Mouse (Mus musculus): ENCODE results near the gene Fbn1. TPM values are rescaled to one million over a fixed set of nuclear protein-coding genes. Genes with fewer than 3 reads are reported as not detected.

Gene Fbn1
- polyA plus RNA-seq, 1 experiment from 2014 or later = 9.9 TPM

GRCm38 (mm10) chr2:125438381-125438780 is 69.4 kb downstream of the Fbn1 start:
- Histone ChIP-seq H3K36me3 (ENCODE audit: control insufficient read depth, insufficient read depth) (no peaks in the 10 kb centered on the region), H3K4me3 (ENCODE audit: low read depth, low read length) (no peak overlapping the region), H3K9me3 (ENCODE audit: control insufficient read depth) (no peaks in the 10 kb centered on the region), H3K9ac (ENCODE audit: low read depth, low read length) (no peak overlapping the region), H3K4me1 (replicated peaks; ENCODE audit: control insufficient read depth, insufficient read depth, low read length) (no peaks in the 10 kb centered on the region), H3K27me3 (replicated peaks; ENCODE audit: control insufficient read depth, insufficient read depth, low read length) (no peaks in the 10 kb centered on the region), H3K27ac (ENCODE audit: low read depth, low read length) (no peak overlapping the region), H3K4me2 (replicated peaks; ENCODE audit: low read depth) (no peak overlapping the region)
- 72% methylated on average over 8 of the region's 8 CpGs for WGBS
- no peak for ATAC-seq
- TF ChIP-seq CTCF (IDR thresholded peaks at IDR 0.05; ENCODE audit: low read depth) = no peak

GRCm38 (mm10) chr2:125436240-125436639 is 71.6 kb downstream of the Fbn1 start:
- no peaks in the 10 kb centered on the region for H3K4me1 ChIP-seq (replicated peaks; ENCODE audit: control insufficient read depth, insufficient read depth, low read length)
- no peak for TF ChIP-seq CTCF (IDR thresholded peaks at IDR 0.05; ENCODE audit: low read depth)
- H3K27ac ChIP-seq (ENCODE audit: low read depth, low read length) = no peak overlapping the region
- no peak for ATAC-seq
- H3K27me3 ChIP-seq (replicated peaks; ENCODE audit: control insufficient read depth, insufficient read depth, low read length) = no peaks in the 10 kb centered on the region
- WGBS = 70% methylated on average over 7 of the region's 7 CpGs
- H3K9ac ChIP-seq (ENCODE audit: low read depth, low read length) = no peak overlapping the region
- H3K9me3 ChIP-seq (ENCODE audit: control insufficient read depth) = no peaks in the 10 kb centered on the region
- H3K4me3 ChIP-seq (ENCODE audit: low read depth, low read length) = no peak overlapping the region
- no peaks in the 10 kb centered on the region for H3K36me3 ChIP-seq (ENCODE audit: control insufficient read depth, insufficient read depth)
- H3K4me2 ChIP-seq (replicated peaks; ENCODE audit: low read depth) = no peak overlapping the region

- Histone ChIP-seq H3K36me3 (ENCODE audit: control insufficient read depth, insufficient read depth) (no peaks in the 10 kb centered on the region), H3K9ac (ENCODE audit: low read depth, low read length) (no peak overlapping the region), H3K4me1 (replicated peaks; ENCODE audit: control insufficient read depth, insufficient read depth, low read length) (no peaks in the 10 kb centered on the region), H3K9me3 (ENCODE audit: control insufficient read depth) (no peaks in the 10 kb centered on the region), H3K27ac (ENCODE audit: low read depth, low read length) (no peak overlapping the region), H3K27me3 (replicated peaks; ENCODE audit: control insufficient read depth, insufficient read depth, low read length) (no peaks in the 10 kb centered on the region), H3K4me2 (replicated peaks; ENCODE audit: low read depth) (no peak overlapping the region), H3K4me3 (ENCODE audit: low read depth, low read length) (no peak overlapping the region)
- 88% methylated on average over 6 of the region's 6 CpGs for WGBS
- TF ChIP-seq CTCF (IDR thresholded peaks at IDR 0.05; ENCODE audit: low read depth) = no peak
- ATAC-seq = no peak
Measured at GRCm38 (mm10) chr2:125433524-125433923, 74.3 kb downstream of the Fbn1 start.

GRCm38 (mm10) chr2:125431491-125431890 is 76.3 kb downstream of the Fbn1 start:
- Histone ChIP-seq H3K27me3 (replicated peaks; ENCODE audit: control insufficient read depth, insufficient read depth, low read length) (no peaks in the 10 kb centered on the region), H3K4me1 (replicated peaks; ENCODE audit: control insufficient read depth, insufficient read depth, low read length) (no peaks in the 10 kb centered on the region), H3K9me3 (ENCODE audit: control insufficient read depth) (no peaks in the 10 kb centered on the region), H3K4me2 (replicated peaks; ENCODE audit: low read depth) (no peak overlapping the region), H3K36me3 (ENCODE audit: control insufficient read depth, insufficient read depth) (no peaks in the 10 kb centered on the region), H3K9ac (ENCODE audit: low read depth, low read length) (no peak overlapping the region), H3K27ac (ENCODE audit: low read depth, low read length) (no peak overlapping the region), H3K4me3 (ENCODE audit: low read depth, low read length) (no peak overlapping the region)
- 66% methylated on average over 6 of the region's 6 CpGs for WGBS
- ATAC-seq = no peak
- no peak for TF ChIP-seq CTCF (IDR thresholded peaks at IDR 0.05; ENCODE audit: low read depth)

- no peaks in the 10 kb centered on the region for H3K27me3 ChIP-seq (replicated peaks; ENCODE audit: control insufficient read depth, insufficient read depth, low read length)
- H3K9ac ChIP-seq (ENCODE audit: low read depth, low read length) = no peak overlapping the region
- no peaks in the 10 kb centered on the region for H3K36me3 ChIP-seq (ENCODE audit: control insufficient read depth, insufficient read depth)
- no peak for ATAC-seq
- no peaks in the 10 kb centered on the region for H3K9me3 ChIP-seq (ENCODE audit: control insufficient read depth)
- no peak overlapping the region for H3K4me2 ChIP-seq (replicated peaks; ENCODE audit: low read depth)
- TF ChIP-seq CTCF (IDR thresholded peaks at IDR 0.05; ENCODE audit: low read depth) = no peak
- no peak overlapping the region for H3K4me3 ChIP-seq (ENCODE audit: low read depth, low read length)
- 63% methylated on average over 10 of the region's 10 CpGs for WGBS
- no peak overlapping the region for H3K27ac ChIP-seq (ENCODE audit: low read depth, low read length)
- no peaks in the 10 kb centered on the region for H3K4me1 ChIP-seq (replicated peaks; ENCODE audit: control insufficient read depth, insufficient read depth, low read length)
Measured at GRCm38 (mm10) chr2:125428811-125429438, 78.9 kb downstream of the Fbn1 start.

GRCm38 (mm10) chr2:125420604-125421003 is 87.2 kb downstream of the Fbn1 start:
- no peak overlapping the region for H3K4me2 ChIP-seq (replicated peaks; ENCODE audit: low read depth)
- no peak for TF ChIP-seq CTCF (IDR thresholded peaks at IDR 0.05; ENCODE audit: low read depth)
- no peaks in the 10 kb centered on the region for H3K27me3 ChIP-seq (replicated peaks; ENCODE audit: control insufficient read depth, insufficient read depth, low read length)
- H3K9me3 ChIP-seq (ENCODE audit: control insufficient read depth) = no peaks in the 10 kb centered on the region
- H3K9ac ChIP-seq (ENCODE audit: low read depth, low read length) = no peak overlapping the region
- 64% methylated on average over 9 of the region's 9 CpGs for WGBS
- no peak overlapping the region for H3K4me3 ChIP-seq (ENCODE audit: low read depth, low read length)
- no peaks in the 10 kb centered on the region for H3K4me1 ChIP-seq (replicated peaks; ENCODE audit: control insufficient read depth, insufficient read depth, low read length)
- H3K36me3 ChIP-seq (ENCODE audit: control insufficient read depth, insufficient read depth) = no peaks in the 10 kb centered on the region
- no peak overlapping the region for H3K27ac ChIP-seq (ENCODE audit: low read depth, low read length)
- no peak for ATAC-seq

GRCm38 (mm10) chr2:125419681-125420080 is 88.1 kb downstream of the Fbn1 start:
- no peaks in the 10 kb centered on the region for H3K27me3 ChIP-seq (replicated peaks; ENCODE audit: control insufficient read depth, insufficient read depth, low read length)
- TF ChIP-seq CTCF (IDR thresholded peaks at IDR 0.05; ENCODE audit: low read depth) = no peak
- no peaks in the 10 kb centered on the region for H3K36me3 ChIP-seq (ENCODE audit: control insufficient read depth, insufficient read depth)
- H3K27ac ChIP-seq (ENCODE audit: low read depth, low read length) = no peak overlapping the region
- WGBS = 74% methylated on average over 4 of the region's 4 CpGs
- H3K4me2 ChIP-seq (replicated peaks; ENCODE audit: low read depth) = no peak overlapping the region
- ATAC-seq = no peak
- H3K9ac ChIP-seq (ENCODE audit: low read depth, low read length) = no peak overlapping the region
- H3K9me3 ChIP-seq (ENCODE audit: control insufficient read depth) = no peaks in the 10 kb centered on the region
- no peaks in the 10 kb centered on the region for H3K4me1 ChIP-seq (replicated peaks; ENCODE audit: control insufficient read depth, insufficient read depth, low read length)
- H3K4me3 ChIP-seq (ENCODE audit: low read depth, low read length) = no peak overlapping the region

Measured in intestine, postnatal 0 days (tissue).